Mouse (Mus musculus): ENCODE measurements around the gene Bcl2l12. TPM values are rescaled to one million over a fixed set of nuclear protein-coding genes. Genes with fewer than 3 reads are reported as not detected.

Gene Bcl2l12
- 26.3 and 28.8 TPM in 2 replicates for polyA plus RNA-seq (2012; rRNA removed; ENCODE audit: low replicate concordance)

GRCm38 (mm10) chr7:44998501-44998955 is at the start of gene Bcl2l12:
TSS of gene Bcl2l12 (minus strand) at chr7:44998712.

GRCm38 (mm10) chr7:45017242-45018061 is 18.9 kb upstream of the Bcl2l12 start, which contains the start of gene Rras:
TSS of gene Rras (plus strand) at chr7:45017961.

GRCm38 (mm10) chr7:45015957-45016612 is 17.6 kb upstream of the Bcl2l12 start, which contains the start of gene Scaf1:
TSS of gene Scaf1 (minus strand) at chr7:45016363.

GRCm38 (mm10) chr7:44997231-44997939 is 1.1 kb downstream of the Bcl2l12 start, which contains the start of gene Irf3:
TSS of gene Irf3 (plus strand) at chr7:44997648.

GRCm38 (mm10) chr7:44986192-44986878 is 12.2 kb downstream of the Bcl2l12 start, which contains the start of gene Prmt1:
TSS of gene Prmt1 (minus strand) at chr7:44986568.

GRCm38 (mm10) chr7:44974383-44975116 is 24.0 kb downstream of the Bcl2l12 start, which contains the start of gene Cpt1c:
TSS of gene Cpt1c (minus strand) at chr7:44974851.

GRCm38 (mm10) chr7:44942904-44943303 is 55.6 kb downstream of the Bcl2l12 start, which contains the start of gene Tsks:
TSS of gene Tsks (plus strand) at chr7:44943204.

Other genes starting within 250 kb of the Bcl2l12 start
- gene Zfp473, start 247.7 kb downstream of the Bcl2l12 start, polyA plus RNA-seq (2012; rRNA removed; ENCODE audit: low replicate concordance) = 0.06 and 0.13 TPM in 2 replicates
- 45.1 and 62.8 TPM in 2 replicates for gene Nup62, start 182.6 kb downstream of the Bcl2l12 start, polyA plus RNA-seq (2012; rRNA removed; ENCODE audit: low replicate concordance)
- 2.2 and 6.3 TPM in 2 replicates for gene Il4i1, start 182.3 kb downstream of the Bcl2l12 start, polyA plus RNA-seq (2012; rRNA removed; ENCODE audit: low replicate concordance)
- 132 and 137 TPM in 2 replicates for gene Atf5, start 182.1 kb downstream of the Bcl2l12 start, polyA plus RNA-seq (2012; rRNA removed; ENCODE audit: low replicate concordance)
- gene Akt1s1, start 149.7 kb downstream of the Bcl2l12 start, polyA plus RNA-seq (2012; rRNA removed; ENCODE audit: low replicate concordance) = 248 and 535 TPM in 2 replicates
- 67.0 and 80.1 TPM in 2 replicates for gene Tbc1d17, start 149.6 kb downstream of the Bcl2l12 start, polyA plus RNA-seq (2012; rRNA removed; ENCODE audit: low replicate concordance)
- gene Pnkp, start 141.6 kb downstream of the Bcl2l12 start, polyA plus RNA-seq (2012; rRNA removed; ENCODE audit: low replicate concordance) = 50.8 and 86.4 TPM in 2 replicates
- gene Ptov1, start 128.9 kb downstream of the Bcl2l12 start, polyA plus RNA-seq (2012; rRNA removed; ENCODE audit: low replicate concordance) = 116 and 164 TPM in 2 replicates
- 280 and 331 TPM in 2 replicates for gene Med25, start 106.0 kb downstream of the Bcl2l12 start, polyA plus RNA-seq (2012; rRNA removed; ENCODE audit: low replicate concordance)
- gene Fuz, start 102.6 kb downstream of the Bcl2l12 start, polyA plus RNA-seq (2012; rRNA removed; ENCODE audit: low replicate concordance) = 34.2 and 46.4 TPM in 2 replicates
- gene Ap2a1, start 69.2 kb downstream of the Bcl2l12 start, polyA plus RNA-seq (2012; rRNA removed; ENCODE audit: low replicate concordance) = 76.5 and 82.3 TPM in 2 replicates
- 0.49 TPM in 1 of 2 replicates, not detected in the other for gene Tsks, start 55.5 kb downstream of the Bcl2l12 start, polyA plus RNA-seq (2012; rRNA removed; ENCODE audit: low replicate concordance)
- gene Cpt1c, start 23.9 kb downstream of the Bcl2l12 start, polyA plus RNA-seq (2012; rRNA removed; ENCODE audit: low replicate concordance) = 6.7 and 11.1 TPM in 2 replicates
- 45.6 and 61.7 TPM in 2 replicates for gene Prmt1, start 12.1 kb downstream of the Bcl2l12 start, polyA plus RNA-seq (2012; rRNA removed; ENCODE audit: low replicate concordance)
- gene Irf3, start 1.1 kb downstream of the Bcl2l12 start, polyA plus RNA-seq (2012; rRNA removed; ENCODE audit: low replicate concordance) = 70.7 and 84.2 TPM in 2 replicates
- gene Scaf1, start 17.7 kb upstream of the Bcl2l12 start, polyA plus RNA-seq (2012; rRNA removed; ENCODE audit: low replicate concordance) = 59.7 and 64.8 TPM in 2 replicates
- 76.8 and 77.3 TPM in 2 replicates for gene Rras, start 19.2 kb upstream of the Bcl2l12 start, polyA plus RNA-seq (2012; rRNA removed; ENCODE audit: low replicate concordance)
- gene Prr12, start 54.2 kb upstream of the Bcl2l12 start, polyA plus RNA-seq (2012; rRNA removed; ENCODE audit: low replicate concordance) = 8.5 and 9.7 TPM in 2 replicates
- gene Nosip, start 63.7 kb upstream of the Bcl2l12 start, polyA plus RNA-seq (2012; rRNA removed; ENCODE audit: low replicate concordance) = 47.3 and 54.0 TPM in 2 replicates
- 145 and 313 TPM in 2 replicates for gene Prrg2, start 64.0 kb upstream of the Bcl2l12 start, polyA plus RNA-seq (2012; rRNA removed; ENCODE audit: low replicate concordance)
- 42.1 and 62.3 TPM in 2 replicates for gene Rcn3, start 93.5 kb upstream of the Bcl2l12 start, polyA plus RNA-seq (2012; rRNA removed; ENCODE audit: low replicate concordance)
- 84.8 and 148 TPM in 2 replicates for gene Fcgrt, start 105.1 kb upstream of the Bcl2l12 start, polyA plus RNA-seq (2012; rRNA removed; ENCODE audit: low replicate concordance)
- 86.3 and 120 TPM in 2 replicates for gene Rps11, start 125.7 kb upstream of the Bcl2l12 start, polyA plus RNA-seq (2012; rRNA removed; ENCODE audit: low replicate concordance)
- 462 and 1,279 TPM in 2 replicates for gene Rpl13a, start 130.0 kb upstream of the Bcl2l12 start, polyA plus RNA-seq (2012; rRNA removed; ENCODE audit: low replicate concordance)
- gene Gm45713, start 137.5 kb upstream of the Bcl2l12 start, polyA plus RNA-seq (2012; rRNA removed; ENCODE audit: low replicate concordance) = 2.6 TPM in 1 of 2 replicates, not detected in the other
- gene Flt3l, start 137.7 kb upstream of the Bcl2l12 start, polyA plus RNA-seq (2012; rRNA removed; ENCODE audit: low replicate concordance) = 41.6 and 41.8 TPM in 2 replicates
- 33.6 and 51.7 TPM in 2 replicates for gene Pih1d1, start 155.6 kb upstream of the Bcl2l12 start, polyA plus RNA-seq (2012; rRNA removed; ENCODE audit: low replicate concordance)
- gene Aldh16a1, start 155.9 kb upstream of the Bcl2l12 start, polyA plus RNA-seq (2012; rRNA removed; ENCODE audit: low replicate concordance) = 214 and 420 TPM in 2 replicates
- gene Slc17a7, start 165.2 kb upstream of the Bcl2l12 start, polyA plus RNA-seq (2012; rRNA removed; ENCODE audit: low replicate concordance) = 0.07 and 0.09 TPM in 2 replicates
- not detected in 2 replicates for gene Gfy, start 180.9 kb upstream of the Bcl2l12 start, polyA plus RNA-seq (2012; rRNA removed; ENCODE audit: low replicate concordance)
- gene Pth2, start 182.3 kb upstream of the Bcl2l12 start, polyA plus RNA-seq (2012; rRNA removed; ENCODE audit: low replicate concordance) = not detected in 2 replicates
- 0.04 TPM in 1 of 2 replicates, not detected in the other for gene Ccdc155, start 206.2 kb upstream of the Bcl2l12 start, polyA plus RNA-seq (2012; rRNA removed; ENCODE audit: low replicate concordance)
- 0.11 and 1.4 TPM in 2 replicates for gene Dkkl1, start 213.4 kb upstream of the Bcl2l12 start, polyA plus RNA-seq (2012; rRNA removed; ENCODE audit: low replicate concordance)
- gene Tead2, start 217.0 kb upstream of the Bcl2l12 start, polyA plus RNA-seq (2012; rRNA removed; ENCODE audit: low replicate concordance) = 7.2 and 14.7 TPM in 2 replicates
- gene Cd37, start 240.4 kb upstream of the Bcl2l12 start, polyA plus RNA-seq (2012; rRNA removed; ENCODE audit: low replicate concordance) = 12.2 and 41.2 TPM in 2 replicates
- not detected in 2 replicates for gene Slc6a16, start 242.4 kb upstream of the Bcl2l12 start, polyA plus RNA-seq (2012; rRNA removed; ENCODE audit: low replicate concordance)

Measured in duodenum, adult 2 months (tissue).